32 mouse cellular contexts compared by ENCODE assay signal in genomic region chr7:16242198-16242597, GRCm38 (mm10). TPM values are rescaled to one million over a fixed set of nuclear protein-coding genes. Genes with fewer than 3 reads are reported as not detected.
DNase-seq lines count a peak whose midpoint lies in the region; ATAC-seq and TF ChIP-seq lines count a peak whose summit lies in the region.
"Had no signal": no experiment of that assay in that cellular context is flagged by ENCODE, and none has a peak within 500 bp of the region (broad histone marks: within the 10 kb centered on the region; RNA-seq: fewer than 3 reads in every experiment).

No protein-coding gene starts in this region.

- peak overlapping the region; percentile 74 for H3K27ac ChIP-seq in brown adipose tissue, adult 24 weeks (replicated peaks; ENCODE audit: low read depth, low read length)
- H3K27ac ChIP-seq in liver, embryonic 13.5 days, result peak overlapping the region; percentile 88
- H3K27ac ChIP-seq in stomach, postnatal 0 days (replicated peaks), result no peak overlapping the region
- H3K27ac ChIP-seq: embryonic facial prominence, embryonic 13.5 days; forebrain, embryonic 10.5 days; hindbrain, embryonic 14.5 days; limb, embryonic 12.5 days; midbrain, embryonic 10.5 days; neural tube, embryonic 12.5 days had no signal

- 28% methylated on average over 6 of the region's 6 CpGs for WGBS in liver, embryonic 13.5 days (ENCODE audit: insufficient replicate concordance)
- 81% methylated on average over 6 of the region's 6 CpGs for WGBS in stomach, postnatal 0 days

- H3K4me2 ChIP-seq in liver, embryonic 13.5 days, result peak overlapping the region; percentile 66
- no peak overlapping the region for H3K4me2 ChIP-seq in stomach, postnatal 0 days (replicated peaks; ENCODE audit: low read depth)
- H3K4me2 ChIP-seq: embryonic facial prominence, embryonic 13.5 days; hindbrain, embryonic 14.5 days; limb, embryonic 12.5 days; neural tube, embryonic 12.5 days had no signal

- DNase-seq in liver, embryonic 13.5 days, result no peak
- no peak for DNase-seq in cerebellum, adult 11-12 months
- no peak for DNase-seq in right cerebral cortex, adult 2 months (ENCODE audit: low spot score in 2 of 2)
- no peak for DNase-seq in stomach, postnatal 0 days (ENCODE audit: low spot score)
- DNase-seq: adrenal gland, adult 2 months; adrenal gland, postnatal 36 days; cerebellum, adult 11 months; cerebellum, adult 9-11 months; gastrocnemius, postnatal 10 days; heart, postnatal 4 days; kidney, adult 9 months; kidney, postnatal 10 days; lung, adult 18-20 months; lung, postnatal 4 days; right cerebral cortex, adult 18-20 months; right cerebral cortex, postnatal 4 days; thymus, postnatal 14 days had no signal

- peaks cover 8% of the 10 kb centered on the region for H3K36me3 ChIP-seq in megakaryocyte, embryonic 14.5 days (replicated peaks; ENCODE audit: low read length)
- H3K36me3 ChIP-seq in liver, embryonic 13.5 days, result peaks cover 8% of the 10 kb centered on the region; the same call in 1 of the 2 replicates
- no peaks in the 10 kb centered on the region for H3K36me3 ChIP-seq in stomach, postnatal 0 days (ENCODE audit: control insufficient read depth, insufficient read depth, low read length)
- H3K36me3 ChIP-seq: embryonic facial prominence, embryonic 13.5 days; forebrain, embryonic 10.5 days; limb, embryonic 12.5 days; midbrain, embryonic 10.5 days; neural tube, embryonic 12.5 days had no signal

- peak overlapping the region; percentile 45 for H3K9ac ChIP-seq in liver, embryonic 13.5 days
- no peak overlapping the region for H3K9ac ChIP-seq in stomach, postnatal 0 days (ENCODE audit: low read length)
- H3K9ac ChIP-seq: embryonic facial prominence, embryonic 13.5 days; hindbrain, embryonic 14.5 days; limb, embryonic 12.5 days; neural tube, embryonic 12.5 days had no signal

- no peak for ATAC-seq in megakaryocyte, adult 5-6 weeks (ENCODE audit: poor library complexity, severe bottlenecking)
- ATAC-seq in liver, embryonic 13.5 days (ENCODE audit: low read depth), result no peak
- no peak for ATAC-seq in stomach, postnatal 0 days (ENCODE audit: low FRiP score, low TSS enrichment)
- ATAC-seq: activated CD4-positive, CD25-positive, alpha-beta regulatory T cell, adult 4 months; forebrain, embryonic 16.5 days; intestine, postnatal 0 days; lung, postnatal 0 days; midbrain, embryonic 16.5 days had no signal

- H3K4me1 ChIP-seq in megakaryocyte, embryonic 14.5 days, result peaks cover 90% of the 10 kb centered on the region
- no peaks in the 10 kb centered on the region; the same call in 1 of the 2 replicates for H3K4me1 ChIP-seq in brown adipose tissue, adult 24 weeks (ENCODE audit: control insufficient read depth, insufficient read depth, insufficient read length, low read length)
- H3K4me1 ChIP-seq in liver, embryonic 13.5 days (replicated peaks), result peaks cover 57% of the 10 kb centered on the region
- H3K4me1 ChIP-seq in stomach, postnatal 0 days (replicated peaks; ENCODE audit: control insufficient read depth, insufficient read depth), result no peaks in the 10 kb centered on the region
- H3K4me1 ChIP-seq: forebrain, embryonic 10.5 days; limb, embryonic 12.5 days; midbrain, embryonic 10.5 days; neural tube, embryonic 12.5 days had no signal

- H3K27me3 ChIP-seq in megakaryocyte, embryonic 14.5 days (replicated peaks), result no peaks in the 10 kb centered on the region
- H3K27me3 ChIP-seq in liver, embryonic 13.5 days, result no peaks in the 10 kb centered on the region
- H3K27me3 ChIP-seq in stomach, postnatal 0 days (ENCODE audit: control insufficient read depth, insufficient read depth, low read length), result no peaks in the 10 kb centered on the region
- H3K27me3 ChIP-seq: embryonic facial prominence, embryonic 13.5 days; limb, embryonic 12.5 days; neural tube, embryonic 12.5 days had no signal

- peaks cover 4% of the 10 kb centered on the region for H3K9me3 ChIP-seq in megakaryocyte, embryonic 14.5 days
- no peaks in the 10 kb centered on the region for H3K9me3 ChIP-seq in liver, embryonic 13.5 days (replicated peaks)
- H3K9me3 ChIP-seq in stomach, postnatal 0 days (ENCODE audit: control insufficient read depth, low read length), result no peaks in the 10 kb centered on the region
- H3K9me3 ChIP-seq: embryonic facial prominence, embryonic 13.5 days; forebrain, embryonic 10.5 days; limb, embryonic 12.5 days; midbrain, embryonic 10.5 days; neural tube, embryonic 12.5 days had no signal

- no peak for TF ChIP-seq CTCF in stomach, postnatal 0 days (IDR thresholded peaks at IDR 0.05; ENCODE audit: low read depth)

- peak overlapping the region; percentile 42 for H3K4me3 ChIP-seq in megakaryocyte, embryonic 14.5 days (replicated peaks)
- 0 out of 2 replicates have a peak overlapping the region, but pooled peaks have one; percentile 13 for H3K4me3 ChIP-seq in brown adipose tissue, adult 24 weeks (ENCODE audit: insufficient read depth, low read depth, low read length)
- H3K4me3 ChIP-seq in liver, embryonic 13.5 days (replicated peaks), result 0 out of 2 replicates have a peak overlapping the region, but pooled peaks have one; percentile 6
- no peak overlapping the region for H3K4me3 ChIP-seq in stomach, postnatal 0 days (ENCODE audit: low read depth, low read length)
- H3K4me3 ChIP-seq: embryonic facial prominence, embryonic 13.5 days; forebrain, embryonic 10.5 days; limb, embryonic 12.5 days; midbrain, embryonic 10.5 days; myocyte; neural tube, embryonic 12.5 days had no signal

- no peak for TF ChIP-seq EP300 in stomach, postnatal 0 days (optimal IDR thresholded peaks at IDR 0.05)

RNA-seq across cellular contexts. Expression of gene C5ar2, which starts 1.8 kb away (rescaled TPM):
- 0.04 TPM in 1 of 2 replicates, not detected in the other for polyA plus RNA-seq in megakaryocyte, embryonic 14.5 days (2012; ENCODE audit: insufficient read depth, low replicate concordance)
- total RNA-seq in megakaryocyte, adult 5-6 weeks (2015), result 5.7 and 7.4 TPM in 2 replicates
- 6.9 and 10.7 TPM in 2 replicates for total RNA-seq in megakaryocyte, adult 5-6 weeks (2017)
- polyA plus RNA-seq in brown adipose tissue, adult 24 weeks (2012; ENCODE audit: insufficient read depth, insufficient read length, missing spikeins), result 0.40 and 0.46 TPM in 2 replicates
- 0.72 and 0.77 TPM in 2 replicates for polyA plus RNA-seq in liver, embryonic 13.5 days (2015; fragmentation: Nextera tagmentation; extraction: Ambion mirVana)
- 0.24 TPM in 2 replicates for polyA plus RNA-seq in stomach, postnatal 0 days (2015; fragmentation: Nextera tagmentation; extraction: Ambion mirVana)
- polyA plus RNA-seq: activated CD4-positive, CD25-positive, alpha-beta regulatory T cell, adult 4 months; forebrain, embryonic 16.5 days; hindbrain, embryonic 14.5 days; limb, embryonic 12.5 days; myocyte had no signal

RNA-seq across cellular contexts. Expression of gene C5ar1, which starts 17.1 kb away (rescaled TPM):
- polyA plus RNA-seq in megakaryocyte, embryonic 14.5 days (2012; ENCODE audit: insufficient read depth, low replicate concordance), result 2.0 and 6.6 TPM in 2 replicates
- 49.8 TPM in 2 replicates for total RNA-seq in megakaryocyte, adult 5-6 weeks (2015)
- 13.6 and 22.2 TPM in 2 replicates for total RNA-seq in megakaryocyte, adult 5-6 weeks (2017)
- 3.6 and 5.2 TPM in 2 replicates for polyA plus RNA-seq in brown adipose tissue, adult 24 weeks (2012; ENCODE audit: insufficient read depth, insufficient read length, missing spikeins)
- 1.4 TPM in 2 replicates for polyA plus RNA-seq in liver, embryonic 13.5 days (2015; fragmentation: Nextera tagmentation; extraction: Ambion mirVana)
- 1.9 and 2.0 TPM in 2 replicates for polyA plus RNA-seq in stomach, postnatal 0 days (2015; fragmentation: Nextera tagmentation; extraction: Ambion mirVana)
- polyA plus RNA-seq: activated CD4-positive, CD25-positive, alpha-beta regulatory T cell, adult 4 months; myocyte had no signal

RNA-seq across cellular contexts. Expression of gene Dhx34, which starts 20.4 kb away (rescaled TPM):
- 29.7 and 75.4 TPM in 2 replicates for polyA plus RNA-seq in megakaryocyte, embryonic 14.5 days (2012; ENCODE audit: insufficient read depth, low replicate concordance)
- 8.5 and 9.5 TPM in 2 replicates for total RNA-seq in megakaryocyte, adult 5-6 weeks (2015)
- total RNA-seq in megakaryocyte, adult 5-6 weeks (2017), result 7.5 and 8.3 TPM in 2 replicates
- 7.3 and 8.3 TPM in 2 replicates for polyA plus RNA-seq in brown adipose tissue, adult 24 weeks (2012; ENCODE audit: insufficient read depth, insufficient read length, missing spikeins)
- 6.0 and 6.4 TPM in 2 replicates for polyA plus RNA-seq in liver, embryonic 13.5 days (2015; fragmentation: Nextera tagmentation; extraction: Ambion mirVana)
- polyA plus RNA-seq in stomach, postnatal 0 days (2015; fragmentation: Nextera tagmentation; extraction: Ambion mirVana), result 6.9 and 7.9 TPM in 2 replicates

RNA-seq across cellular contexts. Expression of gene Inafm1, which starts 31.2 kb away (rescaled TPM):
- polyA plus RNA-seq in megakaryocyte, embryonic 14.5 days (2012; ENCODE audit: insufficient read depth, low replicate concordance), result 53.8 and 168 TPM in 2 replicates
- 7.3 and 8.7 TPM in 2 replicates for total RNA-seq in megakaryocyte, adult 5-6 weeks (2015)
- 3.7 and 5.4 TPM in 2 replicates for total RNA-seq in megakaryocyte, adult 5-6 weeks (2017)
- 16.0 and 17.2 TPM in 2 replicates for polyA plus RNA-seq in brown adipose tissue, adult 24 weeks (2012; ENCODE audit: insufficient read depth, insufficient read length, missing spikeins)
- polyA plus RNA-seq in liver, embryonic 13.5 days (2015; fragmentation: Nextera tagmentation; extraction: Ambion mirVana), result 3.9 and 4.4 TPM in 2 replicates
- 28.0 and 29.1 TPM in 2 replicates for polyA plus RNA-seq in stomach, postnatal 0 days (2015; fragmentation: Nextera tagmentation; extraction: Ambion mirVana)

RNA-seq across cellular contexts. Expression of gene Ccdc9, which starts 44.4 kb away (rescaled TPM):
- polyA plus RNA-seq in megakaryocyte, embryonic 14.5 days (2012; ENCODE audit: insufficient read depth, low replicate concordance), result 27.8 and 101 TPM in 2 replicates
- total RNA-seq in megakaryocyte, adult 5-6 weeks (2015), result 26.0 and 30.3 TPM in 2 replicates
- total RNA-seq in megakaryocyte, adult 5-6 weeks (2017), result 117 and 121 TPM in 2 replicates
- polyA plus RNA-seq in brown adipose tissue, adult 24 weeks (2012; ENCODE audit: insufficient read depth, insufficient read length, missing spikeins), result 26.4 and 28.6 TPM in 2 replicates
- 12.6 and 17.5 TPM in 2 replicates for polyA plus RNA-seq in liver, embryonic 13.5 days (2015; fragmentation: Nextera tagmentation; extraction: Ambion mirVana)
- 11.5 and 13.0 TPM in 2 replicates for polyA plus RNA-seq in stomach, postnatal 0 days (2015; fragmentation: Nextera tagmentation; extraction: Ambion mirVana)
